Mouse (Mus musculus) testis, postnatal 14 days (tissue): ENCODE data around the gene Ptgr1.

Experiments used
- DNase-seq: peaks from one replicate; pipeline ENCODE4 v3.0.0; 2021; ENCODE audit warnings: low spot score

The Ptgr1 gene

GRCm38 (mm10) chr4:58926120-58926519 is 60.8 kb downstream of the Ptgr1 start:
- DNase-seq: no peak

- no peak for DNase-seq
These were observed 61.3 kb downstream of the Ptgr1 start for GRCm38 (mm10) chr4:58925664-58926063.

DNA sequence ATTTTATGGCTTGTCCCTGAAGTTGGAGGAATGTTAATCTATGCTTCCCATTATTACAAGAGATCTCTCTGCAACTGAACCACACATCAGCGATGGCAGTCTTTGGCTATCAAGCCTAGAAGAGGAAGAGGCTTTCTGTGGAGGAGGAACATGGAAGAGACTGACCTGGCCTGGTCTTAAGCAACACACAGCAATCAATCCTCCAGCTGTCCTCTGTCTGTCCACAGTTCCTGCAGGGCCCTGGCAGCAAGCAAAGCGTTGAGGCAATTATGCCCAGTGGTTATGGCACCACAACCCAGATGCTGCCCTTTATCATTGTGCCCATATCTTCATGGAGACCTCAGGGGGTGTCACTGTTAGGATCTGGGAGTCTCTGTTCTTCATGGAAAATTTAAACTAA is 63.0 kb downstream of the Ptgr1 start:
- DNase-seq: no peak
